Mouse (Mus musculus): Measurements from ENCODE around the gene Eef1akmt1. TPM values are rescaled to one million over a fixed set of nuclear protein-coding genes. Genes with fewer than 3 reads are reported as not detected.

Gene Eef1akmt1
- polyA plus RNA-seq (2015; fragmentation: Nextera tagmentation; extraction: Ambion mirVana), result 59.5 and 60.9 TPM in 2 replicates

DNA sequence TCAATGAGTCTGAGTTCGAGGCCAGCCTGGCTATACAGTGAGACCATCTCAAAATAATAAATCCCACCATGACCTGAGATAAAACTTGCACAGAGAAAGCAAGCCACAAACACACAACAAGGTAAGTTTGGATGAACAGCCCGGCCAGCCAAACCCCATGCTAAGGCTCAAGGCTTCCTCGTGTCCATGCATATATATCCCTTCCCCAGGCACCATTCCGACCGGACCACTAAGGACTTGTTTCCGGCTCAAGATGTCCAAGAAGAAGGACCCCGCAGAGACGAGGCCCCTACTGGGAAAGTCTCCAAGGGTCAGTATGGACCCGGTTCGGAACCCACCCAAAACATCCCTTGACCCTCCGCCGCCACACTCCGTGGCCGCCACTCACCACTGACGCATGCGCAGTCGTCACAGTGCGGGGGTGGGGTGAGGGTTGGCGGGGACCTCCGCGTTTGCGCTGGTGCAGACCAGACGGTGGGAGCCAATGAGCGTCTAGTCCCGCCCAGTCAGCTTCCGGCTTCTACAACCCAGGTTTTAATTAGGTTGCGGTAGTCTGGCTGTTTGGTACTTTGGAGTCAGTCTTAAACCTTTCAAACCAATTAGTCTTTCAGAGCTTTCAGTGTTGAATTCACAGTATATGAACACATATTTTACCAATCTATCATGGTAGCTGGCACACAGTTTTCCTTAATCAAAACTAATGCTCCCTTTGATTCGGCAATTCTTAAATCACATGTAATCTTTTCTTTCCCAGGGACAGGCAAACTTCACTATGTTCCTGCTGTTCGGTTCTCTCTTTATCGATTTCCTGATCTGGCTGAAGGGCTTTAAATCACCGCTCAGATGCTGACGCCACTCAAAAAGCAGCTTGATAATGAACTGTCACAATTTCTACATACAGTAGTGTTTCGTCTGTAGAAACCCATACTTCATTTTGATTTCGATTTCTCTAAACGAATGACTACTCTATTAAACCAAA, at the start of gene Eef1akmt1:
Eef1akmt1 (minus strand) TSS at position 458 of the 979 bp plus-strand sequence.
- Histone ChIP-seq H3K9ac (ENCODE audit: low read length) (peak within 1 kb of the TSS; percentile 81), H3K36me3 (ENCODE audit: control insufficient read depth, insufficient read depth, low read length) (no peaks in the 10 kb centered on the region), H3K27ac (replicated peaks) (peak within 1 kb of the TSS; percentile 81), H3K4me2 (replicated peaks; ENCODE audit: low read depth) (peak within 1 kb of the TSS; percentile 60), H3K27me3 (ENCODE audit: control insufficient read depth, insufficient read depth, low read length) (no peaks in the 10 kb centered on the region), H3K4me3 (ENCODE audit: low read depth, low read length) (peak within 1 kb of the TSS; percentile 62), H3K9me3 (ENCODE audit: control insufficient read depth, low read length) (no peaks in the 10 kb centered on the region), H3K4me1 (replicated peaks; ENCODE audit: control insufficient read depth, insufficient read depth) (no peaks in the 10 kb centered on the region)
- ATAC-seq (ENCODE audit: low FRiP score, low TSS enrichment) (peak; percentile 99), DNase-seq (ENCODE audit: low spot score) (peak; percentile 96)
- no peak for TF ChIP-seq CTCF (IDR thresholded peaks at IDR 0.05; ENCODE audit: low read depth)
- no peak for TF ChIP-seq EP300 (optimal IDR thresholded peaks at IDR 0.05)
- 7% methylated on average over 35 of the region's 35 CpGs for WGBS

DNA sequence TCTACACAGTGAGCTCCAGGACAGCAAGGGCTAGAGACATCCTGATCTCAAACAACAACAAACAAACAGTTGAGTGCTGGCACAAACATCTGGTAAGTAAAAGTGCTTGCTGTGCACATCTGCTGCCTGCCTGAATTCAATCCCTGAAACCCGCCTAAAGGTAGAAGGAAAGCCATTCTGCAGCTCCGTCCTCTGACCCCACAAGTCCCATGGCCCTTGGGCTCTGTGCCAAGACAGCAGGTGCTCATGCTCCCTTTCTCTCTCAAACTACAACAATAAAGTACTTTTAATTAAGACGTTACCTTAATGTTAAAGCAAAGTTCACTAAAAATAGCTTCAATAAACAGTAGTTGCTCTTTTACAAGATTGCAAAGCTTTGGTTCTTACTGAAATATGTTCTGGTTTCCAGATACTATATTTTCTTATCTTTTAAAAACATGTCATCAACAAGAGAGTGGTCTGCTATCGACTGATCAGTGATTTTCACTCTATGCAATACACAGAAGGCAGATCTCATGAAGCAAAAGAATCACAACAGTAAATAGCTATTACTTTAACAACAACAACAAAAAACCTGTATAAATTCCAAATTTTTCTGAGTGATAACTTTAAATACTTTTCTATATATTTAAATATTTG, 49.3 kb upstream of the Eef1akmt1 start:
- DNase-seq (ENCODE audit: low spot score), result peak; percentile 18
- Histone ChIP-seq H3K27me3 (ENCODE audit: control insufficient read depth, insufficient read depth, low read length) (no peaks in the 10 kb centered on the region), H3K36me3 (ENCODE audit: control insufficient read depth, insufficient read depth, low read length) (0 out of 2 replicates have a peak, but pooled peaks cover under 1% of the 10 kb centered on the region), H3K27ac (replicated peaks) (no peak overlapping the region), H3K4me1 (replicated peaks; ENCODE audit: control insufficient read depth, insufficient read depth) (no peaks in the 10 kb centered on the region), H3K4me3 (ENCODE audit: low read depth, low read length) (no peak overlapping the region), H3K9ac (ENCODE audit: low read length) (no peak overlapping the region), H3K4me2 (replicated peaks; ENCODE audit: low read depth) (no peak overlapping the region), H3K9me3 (ENCODE audit: control insufficient read depth, low read length) (no peaks in the 10 kb centered on the region)
- no peak for TF ChIP-seq CTCF (IDR thresholded peaks at IDR 0.05; ENCODE audit: low read depth)
- TF ChIP-seq EP300 (optimal IDR thresholded peaks at IDR 0.05), result no peak
- 69% methylated on average over 4 of the region's 4 CpGs for WGBS
- ATAC-seq (ENCODE audit: low FRiP score, low TSS enrichment), result no peak

DNA sequence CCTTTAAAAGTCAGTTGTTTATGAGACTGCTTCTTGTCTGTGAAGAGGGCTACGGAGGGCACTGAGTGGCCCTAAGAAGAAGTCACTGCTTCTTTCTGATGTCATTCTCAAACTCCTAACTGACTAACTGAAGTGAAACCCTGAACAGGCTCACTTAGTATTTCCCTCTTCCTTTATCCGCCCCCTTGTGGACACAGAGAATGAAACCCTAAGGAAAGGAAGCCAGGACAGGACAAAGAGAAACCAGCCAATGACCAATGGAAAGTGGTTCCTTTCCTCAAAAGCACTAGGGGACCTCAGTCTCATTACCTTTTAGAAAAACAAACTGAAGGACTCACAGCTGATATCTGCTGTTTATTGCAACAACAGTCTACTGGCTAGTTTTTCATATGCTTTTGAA, 48.1 kb upstream of the Eef1akmt1 start:
- WGBS, result 52% methylated on average over 2 of the region's 2 CpGs
- peak; percentile 28 for DNase-seq (ENCODE audit: low spot score)

DNA sequence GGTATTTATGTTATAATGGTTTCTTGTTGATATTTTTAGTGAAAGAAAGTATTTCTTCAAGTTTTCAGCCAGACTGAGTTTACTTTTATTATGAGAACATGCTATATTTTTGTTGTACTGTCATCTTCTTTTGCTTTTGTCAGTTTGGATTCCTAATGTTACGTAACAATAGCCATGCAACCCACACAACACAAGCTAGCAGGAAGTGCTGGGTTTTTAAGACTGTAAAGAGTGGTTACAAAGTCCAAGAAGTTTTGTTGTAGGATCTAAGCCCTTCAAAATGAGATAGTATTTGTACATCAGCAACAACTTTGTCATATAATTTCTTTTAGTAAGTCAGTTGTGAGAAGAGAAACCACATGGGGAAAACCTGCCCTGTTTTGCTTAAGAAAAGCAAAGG, 46.3 kb upstream of the Eef1akmt1 start:
- 86% methylated on average over 1 of the region's 1 CpGs for WGBS
- H3K9ac ChIP-seq (ENCODE audit: low read length), result no peak overlapping the region
- no peak for TF ChIP-seq CTCF (IDR thresholded peaks at IDR 0.05; ENCODE audit: low read depth)
- TF ChIP-seq EP300 (optimal IDR thresholded peaks at IDR 0.05), result no peak
- H3K4me2 ChIP-seq (replicated peaks; ENCODE audit: low read depth), result no peak overlapping the region
- no peaks in the 10 kb centered on the region for H3K27me3 ChIP-seq (ENCODE audit: control insufficient read depth, insufficient read depth, low read length)
- DNase-seq (ENCODE audit: low spot score), result no peak
- no peaks in the 10 kb centered on the region for H3K36me3 ChIP-seq (ENCODE audit: control insufficient read depth, insufficient read depth, low read length)
- H3K27ac ChIP-seq (replicated peaks), result no peak overlapping the region
- no peaks in the 10 kb centered on the region for H3K4me1 ChIP-seq (replicated peaks; ENCODE audit: control insufficient read depth, insufficient read depth)
- H3K9me3 ChIP-seq (ENCODE audit: control insufficient read depth, low read length), result no peaks in the 10 kb centered on the region
- H3K4me3 ChIP-seq (ENCODE audit: low read depth, low read length), result no peak overlapping the region
- no peak for ATAC-seq (ENCODE audit: low FRiP score, low TSS enrichment)

More for the DNA sequence above, 48.1 kb upstream of the Eef1akmt1 start:
- ATAC-seq (ENCODE audit: low FRiP score, low TSS enrichment), result peak; percentile 69; the same call in 1 of the 2 replicates
- TF ChIP-seq CTCF (IDR thresholded peaks at IDR 0.05; ENCODE audit: low read depth), result peak; percentile 85
- no peak for TF ChIP-seq EP300 (optimal IDR thresholded peaks at IDR 0.05)
- Histone ChIP-seq H3K4me1 (replicated peaks; ENCODE audit: control insufficient read depth, insufficient read depth) (no peaks in the 10 kb centered on the region), H3K9ac (ENCODE audit: low read length) (no peak overlapping the region), H3K36me3 (ENCODE audit: control insufficient read depth, insufficient read depth, low read length) (no peaks in the 10 kb centered on the region), H3K27me3 (ENCODE audit: control insufficient read depth, insufficient read depth, low read length) (no peaks in the 10 kb centered on the region), H3K27ac (replicated peaks) (no peak overlapping the region), H3K4me3 (ENCODE audit: low read depth, low read length) (no peak overlapping the region), H3K4me2 (replicated peaks; ENCODE audit: low read depth) (no peak overlapping the region), H3K9me3 (ENCODE audit: control insufficient read depth, low read length) (no peaks in the 10 kb centered on the region)

DNA sequence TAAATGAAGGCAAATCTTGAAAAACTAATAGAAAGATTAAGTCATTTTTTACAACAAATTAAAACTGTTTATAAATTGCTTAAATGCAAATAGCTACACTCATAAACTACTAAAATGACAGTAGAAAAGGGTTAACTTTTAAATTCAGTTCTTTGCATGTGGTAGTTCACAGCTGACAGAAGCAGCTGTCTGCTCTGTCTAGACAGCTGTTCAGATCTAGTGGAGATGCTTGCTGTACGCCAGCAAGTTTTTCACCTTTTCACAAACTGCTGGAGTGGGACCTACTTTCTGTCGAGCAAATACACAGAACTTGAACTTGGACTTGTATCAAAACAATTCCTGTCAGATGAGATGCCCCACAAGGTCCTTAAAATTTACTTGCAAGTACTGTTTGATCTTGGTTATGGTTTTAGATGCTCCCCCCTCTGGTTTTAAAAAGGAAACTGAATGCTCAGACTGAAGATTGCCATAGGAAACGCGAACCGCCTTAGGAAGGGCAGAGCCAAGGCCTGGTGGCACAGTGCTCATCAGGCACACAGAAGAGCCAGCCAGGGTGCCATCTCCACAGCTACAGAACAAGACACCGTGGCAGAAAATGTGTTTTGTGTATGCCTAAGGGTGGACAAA, 45.0 kb upstream of the Eef1akmt1 start:
- ATAC-seq (ENCODE audit: low FRiP score, low TSS enrichment) (no peak), DNase-seq (ENCODE audit: low spot score) (no peak)
- no peak overlapping the region for H3K27ac ChIP-seq (replicated peaks)
- no peak for TF ChIP-seq CTCF (IDR thresholded peaks at IDR 0.05; ENCODE audit: low read depth)
- no peak for TF ChIP-seq EP300 (optimal IDR thresholded peaks at IDR 0.05)
- no peak overlapping the region for H3K4me2 ChIP-seq (replicated peaks; ENCODE audit: low read depth)
- 66% methylated on average over 6 of the region's 6 CpGs for WGBS
- no peaks in the 10 kb centered on the region for H3K27me3 ChIP-seq (ENCODE audit: control insufficient read depth, insufficient read depth, low read length)
- no peaks in the 10 kb centered on the region for H3K36me3 ChIP-seq (ENCODE audit: control insufficient read depth, insufficient read depth, low read length)
- H3K4me1 ChIP-seq (replicated peaks; ENCODE audit: control insufficient read depth, insufficient read depth), result no peaks in the 10 kb centered on the region
- no peak overlapping the region for H3K9ac ChIP-seq (ENCODE audit: low read length)
- H3K9me3 ChIP-seq (ENCODE audit: control insufficient read depth, low read length), result no peaks in the 10 kb centered on the region
- no peak overlapping the region for H3K4me3 ChIP-seq (ENCODE audit: low read depth, low read length)

All from stomach, postnatal 0 days (tissue).